Mouse (Mus musculus): ENCODE results near the gene Prkar1a.

DNA sequence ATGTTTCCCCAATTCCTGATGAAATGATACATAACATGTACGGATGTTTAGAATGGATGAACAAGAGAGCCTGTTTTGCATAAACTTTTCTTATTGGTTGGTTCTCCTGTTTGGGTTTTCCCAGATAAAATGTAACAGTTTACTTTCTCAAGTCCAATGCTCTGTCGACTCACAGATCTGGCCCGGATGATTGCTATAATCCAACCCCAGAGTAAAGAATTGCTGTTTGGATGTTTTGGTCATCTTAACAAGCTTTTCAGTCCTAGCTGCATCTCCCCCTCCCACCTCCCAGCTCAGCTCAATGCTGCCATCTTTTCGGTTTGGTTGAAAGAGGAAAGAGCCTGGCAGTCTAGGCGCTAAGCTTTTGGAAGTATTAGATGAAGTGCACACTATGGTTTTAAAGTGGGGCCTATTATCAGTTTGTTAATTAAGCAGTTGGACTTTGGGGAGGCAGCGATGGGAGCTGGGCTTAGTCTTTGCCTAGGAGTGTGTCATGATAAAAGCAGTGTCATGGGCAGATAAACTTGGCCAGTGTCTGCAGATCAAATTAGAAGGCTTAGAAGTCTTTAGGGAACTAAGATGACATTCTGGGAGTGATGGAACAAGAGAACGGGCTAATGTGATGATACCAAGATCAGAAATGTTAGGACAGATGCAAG, 36.2 kb upstream of the Prkar1a start:
- TF ChIP-seq CTCF (IDR thresholded peaks at IDR 0.05; ENCODE audit: borderline replicate concordance, control insufficient read depth, extremely low read depth, insufficient read depth, low read length, poor library complexity) (no peak), POLR2A (IDR thresholded peaks at IDR 0.05; ENCODE audit: control insufficient read depth, extremely low read depth, insufficient read depth, low read length, poor library complexity) (no peak)

Data from thymus, adult 2 months (tissue).